Mouse (Mus musculus) megakaryocyte, embryonic 14.5 days (primary cell): Measurements from ENCODE around the gene Krit1. TPM values are rescaled to one million over a fixed set of nuclear protein-coding genes. Genes with fewer than 3 reads are reported as not detected.
"Not testable (repeated sequence)": the region's sequence is repeated elsewhere in the genome, so short reads cannot be mapped to it uniquely, and the experiment has no call there.

Source experiments
- H3K27me3 ChIP-seq: replicated peaks from 2 replicates; pipeline ENCODE3; 2012; ENCODE audit warnings: inconsistent platforms
- H3K36me3 ChIP-seq: replicated peaks from 2 replicates; pipeline ENCODE3; 2012; ENCODE audit warnings: low read length, inconsistent platforms, mixed read lengths
- H3K4me1 ChIP-seq: 2 replicates; pipeline ENCODE4 v1.6.1; 2012; ENCODE audit warnings: inconsistent platforms
- H3K4me3 ChIP-seq: replicated peaks from 2 replicates; pipeline ENCODE3; 2012; ENCODE audit warnings: moderate library complexity, mild to moderate bottlenecking, inconsistent platforms
- H3K9me3 ChIP-seq: 2 replicates; pipeline ENCODE4 v1.6.1; 2012; ENCODE audit warnings: inconsistent platforms
- FLI1 ChIP-seq: IDR thresholded peaks from 2 replicates; pipeline ENCODE4 v1.6.1; 2012; ENCODE audit warnings: low read length, inconsistent platforms, mixed read lengths
- GATA1 ChIP-seq: IDR thresholded peaks from 3 replicates; pipeline ENCODE4 v1.6.1; 2012; ENCODE audit warnings: mixed read lengths, low read length, inconsistent platforms, borderline replicate concordance
- polyA plus RNA-seq: library from polyadenylated mRNA; stranded (reverse); fragments of >175 nt; gene quantifications from 2 replicates; pipeline ENCODE4 v1.2.3, GENCODE M21; 2012; ENCODE audit warnings: low replicate concordance; ENCODE audit not compliant: insufficient read depth

The Krit1 gene
- polyA plus RNA-seq = 2.0 TPM in 1 of 2 replicates, not detected in the other

DNA sequence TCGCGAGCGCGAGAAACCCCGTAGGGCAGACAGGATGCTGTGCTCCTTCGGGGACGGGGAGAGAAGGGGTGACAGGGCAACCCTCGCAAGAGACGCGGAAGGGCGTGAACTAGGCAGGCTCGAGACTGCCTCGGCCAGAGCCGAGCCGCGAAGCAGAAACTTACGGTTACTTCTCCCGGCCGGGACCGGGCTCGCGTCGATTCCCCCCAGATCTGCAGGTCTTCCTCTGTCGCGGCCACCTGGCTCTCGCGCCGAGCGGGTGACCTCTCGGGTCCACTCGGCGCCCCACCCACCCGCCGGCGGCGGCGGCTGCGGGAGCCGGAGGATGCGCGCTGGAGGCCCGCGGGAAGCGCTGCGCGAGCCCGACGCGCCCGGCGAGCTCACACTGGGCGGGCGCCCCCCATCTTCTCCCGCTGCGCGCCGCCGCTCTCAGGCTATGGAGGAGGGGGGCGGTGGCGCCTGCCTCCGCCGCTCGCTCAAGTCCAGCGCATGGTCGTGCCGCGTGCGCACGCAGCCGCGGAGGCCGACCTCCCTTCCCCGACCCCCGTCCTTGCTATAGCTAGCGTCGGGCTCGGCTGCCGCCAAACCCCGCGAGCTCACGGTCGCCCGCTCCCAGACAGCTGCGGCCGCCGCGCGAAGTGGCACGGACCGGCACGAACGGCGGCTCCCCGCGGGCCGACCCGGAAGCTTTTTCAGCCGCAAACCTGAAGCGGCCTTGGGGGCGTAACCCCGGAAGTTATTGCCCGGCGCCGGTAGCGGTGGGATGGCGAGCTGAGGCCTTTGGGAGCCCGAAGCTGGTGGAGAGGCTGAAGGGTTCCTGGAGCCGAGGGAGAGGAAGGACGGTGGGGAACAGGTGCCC is at the start of gene Krit1, which contains the start of gene Ankib1:
Gene Krit1, plus strand, starts transcription at position 752 of the 859 bp plus-strand sequence.
Gene Ankib1, minus strand, starts transcription at position 493 of the 859 bp plus-strand sequence.
- 0 out of 2 replicates have a peak, but pooled peaks have one; percentile 23 for TF ChIP-seq FLI1
- no peak for TF ChIP-seq GATA1
- H3K4me1 ChIP-seq = peaks cover 46% of the 10 kb centered on the region; the same call in 1 of the 2 replicates
- H3K36me3 ChIP-seq = peaks cover 22% of the 10 kb centered on the region

DNA sequence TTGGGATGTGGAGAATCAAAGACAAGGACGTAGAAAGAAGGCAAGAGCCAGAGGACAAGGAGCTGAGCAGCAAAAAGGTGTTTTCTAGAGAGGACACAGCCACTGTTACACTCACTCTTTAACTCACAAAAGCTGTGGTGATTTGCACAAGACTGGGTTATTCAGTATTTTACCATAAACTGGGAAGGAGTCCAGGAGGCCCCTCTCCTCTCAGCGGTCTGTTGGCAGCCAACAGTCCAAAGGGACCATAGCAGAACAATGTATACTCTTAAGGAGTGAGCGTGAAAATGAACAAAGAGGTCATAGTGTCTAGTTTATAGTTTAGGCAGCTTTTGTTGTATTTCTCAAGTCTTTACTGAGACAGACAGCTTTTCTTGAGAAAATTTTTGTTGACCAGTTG is 31.5 kb upstream of the Krit1 start:
- Histone ChIP-seq H3K36me3 (peaks cover 40% of the 10 kb centered on the region), H3K9me3 (no peaks in the 10 kb centered on the region), H3K27me3 (no peaks in the 10 kb centered on the region), H3K4me3 (peak overlapping the region; percentile 10), H3K4me1 (peaks cover 33% of the 10 kb centered on the region)
- TF ChIP-seq FLI1 (no peak), GATA1 (no peak)

More for the DNA sequence above, at the start of gene Krit1, which contains the start of gene Ankib1:
- peak within 1 kb of the TSS; percentile 98 for H3K4me3 ChIP-seq
- no peaks in the 10 kb centered on the region for H3K9me3 ChIP-seq
- H3K27me3 ChIP-seq = no peaks in the 10 kb centered on the region

DNA sequence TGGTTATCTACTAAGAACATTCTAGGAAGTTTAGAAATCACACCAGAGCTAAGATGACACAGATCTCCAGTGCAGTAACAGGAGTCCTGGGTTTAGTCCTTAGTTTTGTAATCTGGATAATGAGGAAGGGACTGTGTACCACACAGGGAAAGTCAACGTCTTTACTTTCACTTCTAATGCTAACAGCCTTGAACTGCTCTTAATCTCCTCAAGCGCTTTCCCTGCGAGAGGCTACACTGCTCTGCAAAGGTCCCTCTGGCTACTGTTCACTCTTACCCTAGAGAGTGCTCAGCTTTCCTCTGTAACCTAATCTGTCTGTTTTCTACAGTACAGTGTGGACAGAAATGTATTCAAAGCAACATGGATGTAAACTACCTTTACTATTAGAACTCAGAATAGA is 31.0 kb upstream of the Krit1 start:
- no peaks in the 10 kb centered on the region for H3K9me3 ChIP-seq

DNA sequence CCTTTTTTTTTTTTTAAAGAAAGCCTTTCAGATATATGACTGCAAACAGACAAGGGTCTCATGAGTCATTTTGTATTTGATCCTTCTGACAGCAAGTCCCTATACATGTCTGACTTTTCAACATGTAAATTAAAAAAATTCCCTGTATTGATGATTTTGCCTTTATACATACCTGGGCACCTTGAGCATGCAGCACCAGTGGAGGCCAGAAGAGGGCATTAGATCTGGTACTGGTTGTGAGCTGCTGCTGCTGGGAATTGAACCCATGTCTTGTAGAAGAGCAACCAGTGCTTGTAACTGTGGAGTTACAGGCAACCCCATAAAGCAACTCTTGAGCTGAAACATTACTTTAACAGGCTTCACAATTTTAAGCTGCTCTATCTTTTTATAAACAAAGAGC is 20.3 kb upstream of the Krit1 start:
- peaks cover 27% of the 10 kb centered on the region for H3K36me3 ChIP-seq
- H3K4me1 ChIP-seq = peaks cover 40% of the 10 kb centered on the region
- TF ChIP-seq FLI1 (no peak), GATA1 (no peak)
- H3K4me3 ChIP-seq = no peak overlapping the region
- no peaks in the 10 kb centered on the region for H3K27me3 ChIP-seq
- H3K9me3 ChIP-seq = no peaks in the 10 kb centered on the region

More for the DNA sequence above, 31.0 kb upstream of the Krit1 start:
- peaks cover 33% of the 10 kb centered on the region for H3K4me1 ChIP-seq
- H3K36me3 ChIP-seq = peaks cover 36% of the 10 kb centered on the region
- H3K27me3 ChIP-seq = no peaks in the 10 kb centered on the region
- peak overlapping the region; percentile 85 for H3K4me3 ChIP-seq
- TF ChIP-seq GATA1 (no peak), FLI1 (no peak)

DNA sequence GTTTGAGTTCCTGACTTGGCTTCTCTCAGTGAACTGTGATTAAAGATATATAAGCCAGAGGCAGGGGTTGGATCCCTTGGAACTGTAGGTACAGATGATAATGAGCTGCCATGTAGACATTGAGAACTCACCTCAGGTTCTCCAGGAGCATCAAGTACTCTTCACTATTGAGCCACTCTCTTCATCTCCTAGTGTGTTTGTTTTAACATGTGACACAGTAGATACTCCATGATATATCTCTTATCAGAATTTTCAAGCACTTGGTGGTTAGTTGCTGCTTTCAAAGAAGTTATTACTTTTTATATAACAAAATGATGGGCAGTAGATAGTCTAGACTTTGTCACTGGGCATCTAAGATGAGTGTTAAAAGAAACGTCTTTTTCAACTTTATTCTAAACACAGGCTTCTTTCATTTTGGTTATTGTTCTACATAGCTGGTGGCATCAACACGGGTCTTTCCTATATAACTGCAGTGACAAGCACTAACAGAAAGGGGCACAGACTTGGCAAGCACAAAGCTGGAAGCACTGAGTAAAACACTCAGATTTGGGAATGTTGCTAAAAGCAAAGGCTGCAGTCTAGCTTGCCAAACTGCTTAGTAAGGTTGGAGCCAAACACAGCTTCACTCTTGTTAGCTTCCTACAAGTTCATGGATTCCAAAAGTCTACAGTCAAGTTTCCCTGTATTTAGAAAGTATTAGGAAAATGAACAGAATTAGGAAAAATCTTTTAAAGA is 18.9 kb upstream of the Krit1 start:
- H3K4me1 ChIP-seq = peaks cover 46% of the 10 kb centered on the region
- no peak for TF ChIP-seq GATA1
- TF ChIP-seq FLI1 = no peak
- H3K36me3 ChIP-seq = peaks cover 27% of the 10 kb centered on the region
- H3K4me3 ChIP-seq = no peak overlapping the region
- no peaks in the 10 kb centered on the region for H3K27me3 ChIP-seq
- no peaks in the 10 kb centered on the region for H3K9me3 ChIP-seq

DNA sequence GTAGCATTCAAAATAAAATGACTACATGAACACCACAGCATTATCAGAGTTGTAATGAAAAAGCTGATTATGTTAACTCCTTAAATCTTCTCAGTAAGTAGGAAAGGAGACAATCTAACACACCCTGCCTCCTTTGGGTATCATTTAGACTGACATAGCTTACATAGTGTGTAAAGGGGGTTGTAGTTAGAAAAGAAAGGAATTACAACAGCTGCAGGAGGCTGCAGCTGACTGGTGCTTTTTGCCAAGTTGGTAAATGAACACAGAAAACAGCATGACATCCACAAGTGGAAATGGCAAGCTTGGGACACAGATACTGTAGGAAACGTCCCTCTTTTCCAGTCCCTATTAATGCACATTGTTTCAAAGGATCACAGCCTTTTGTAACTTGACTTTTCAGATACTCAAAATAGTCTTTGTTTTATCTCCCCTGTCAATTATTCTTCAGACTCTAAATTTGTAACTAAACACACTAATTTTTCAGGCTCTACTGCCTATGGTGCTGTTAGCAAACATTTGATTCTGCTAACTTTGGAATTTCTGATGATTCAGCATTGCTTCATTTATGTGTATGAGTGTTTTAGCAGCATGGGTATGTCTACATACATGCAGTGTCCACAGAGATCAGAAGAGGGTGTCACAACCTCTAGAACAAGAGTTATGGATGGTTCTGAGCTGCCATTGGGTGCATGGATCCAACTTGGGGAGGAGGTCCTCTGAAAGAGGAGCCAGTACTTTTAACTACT is 18.1 kb upstream of the Krit1 start:
- Histone ChIP-seq H3K9me3 (no peaks in the 10 kb centered on the region), H3K36me3 (peaks cover 27% of the 10 kb centered on the region), H3K4me1 (peaks cover 50% of the 10 kb centered on the region), H3K27me3 (no peaks in the 10 kb centered on the region), H3K4me3 (no peak overlapping the region)
- TF ChIP-seq FLI1 = no peak
- TF ChIP-seq GATA1 = no peak

DNA sequence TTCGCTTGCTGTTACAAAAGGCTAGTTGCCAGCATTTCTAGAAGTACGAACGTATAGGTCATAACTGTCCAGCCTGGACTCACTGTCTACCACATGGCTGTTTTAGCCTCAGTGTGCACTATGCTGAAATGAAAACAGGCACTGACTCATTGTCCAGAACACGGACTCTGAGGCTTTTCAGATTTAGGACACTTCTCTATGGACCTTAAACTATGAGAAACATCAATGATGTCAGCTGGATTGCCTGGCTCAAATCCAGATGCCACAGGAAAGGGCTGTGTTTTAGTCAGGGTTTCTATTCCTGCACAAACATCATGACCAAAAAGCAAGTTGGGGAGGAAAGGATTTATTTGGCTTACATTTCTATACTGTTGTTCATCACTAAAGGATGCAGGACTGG is 15.4 kb upstream of the Krit1 start:
- peaks cover 19% of the 10 kb centered on the region for H3K36me3 ChIP-seq
- no peak for TF ChIP-seq FLI1
- no peak for TF ChIP-seq GATA1
- H3K27me3 ChIP-seq = no peaks in the 10 kb centered on the region
- no peaks in the 10 kb centered on the region for H3K9me3 ChIP-seq
- no peak overlapping the region for H3K4me3 ChIP-seq
- peaks cover 70% of the 10 kb centered on the region for H3K4me1 ChIP-seq

DNA sequence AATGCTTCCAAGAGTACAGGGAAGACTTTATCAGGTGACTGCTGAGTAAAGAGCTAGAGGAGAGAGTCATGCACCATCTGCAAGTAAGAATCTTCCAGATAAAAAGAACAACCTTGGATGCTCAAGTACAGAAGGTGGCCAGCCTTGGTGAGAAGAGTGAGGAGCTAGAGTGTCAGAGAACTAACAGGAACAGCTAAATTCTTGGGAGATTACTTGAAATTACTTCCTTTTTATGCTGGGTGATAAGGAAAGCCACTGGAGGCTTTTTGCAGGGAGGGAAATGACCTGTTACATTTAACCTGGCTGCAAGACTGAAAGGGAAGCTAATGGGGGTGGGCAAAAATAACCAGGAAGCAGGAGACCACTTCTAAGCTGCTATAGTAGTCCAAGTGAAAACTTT is 11.9 kb upstream of the Krit1 start:
- TF ChIP-seq FLI1 = no peak
- no peak for TF ChIP-seq GATA1
- Histone ChIP-seq H3K4me1 (peaks cover 70% of the 10 kb centered on the region), H3K4me3 (peak overlapping the region; percentile 39), H3K36me3 (peaks cover 22% of the 10 kb centered on the region), H3K9me3 (no peaks in the 10 kb centered on the region), H3K27me3 (no peaks in the 10 kb centered on the region)

DNA sequence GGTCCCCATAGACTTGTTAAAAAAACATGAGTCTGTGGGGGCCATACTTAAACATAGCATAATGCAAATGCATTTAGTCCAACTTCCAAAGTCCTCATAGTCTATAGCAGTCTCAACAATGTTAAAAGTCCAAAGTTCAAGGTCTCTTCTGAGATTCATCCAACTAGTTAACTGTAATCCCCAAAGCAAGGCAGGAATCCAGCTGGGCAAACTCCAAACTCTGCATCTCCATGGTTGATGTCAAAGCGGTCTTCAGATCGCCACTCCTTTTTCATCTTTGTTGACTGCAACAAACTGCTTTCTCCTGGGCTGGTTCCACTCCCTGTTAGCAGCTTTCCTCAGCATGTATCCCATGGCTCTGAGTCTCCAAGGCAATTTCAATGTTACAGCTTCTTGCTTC is 5.9 kb upstream of the Krit1 start:
- not testable (repeated sequence) for H3K9me3 ChIP-seq, H3K27me3 ChIP-seq, H3K4me3 ChIP-seq
- Histone ChIP-seq H3K4me1 (peaks cover 57% of the 10 kb centered on the region), H3K36me3 (peaks cover 26% of the 10 kb centered on the region)

DNA sequence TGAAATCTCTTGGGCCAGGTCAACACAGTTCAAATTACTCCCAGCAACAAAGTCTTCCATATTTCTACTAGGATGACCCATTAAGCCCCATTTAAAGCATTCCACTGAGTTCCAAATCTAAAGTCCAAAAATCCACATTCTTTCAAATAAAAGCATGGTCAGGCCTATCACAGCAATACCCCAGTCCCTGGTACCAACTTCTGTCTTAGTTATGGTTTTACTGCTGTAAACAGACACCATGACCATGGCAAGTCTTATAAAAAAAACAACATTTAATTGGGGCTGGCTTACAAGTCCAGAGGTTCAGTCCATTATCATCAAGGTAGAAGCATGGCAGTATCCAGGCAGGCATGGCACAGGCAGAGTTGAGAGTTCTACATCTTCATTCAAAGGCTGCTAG is 4.3 kb upstream of the Krit1 start:
- H3K4me1 ChIP-seq = peaks cover 50% of the 10 kb centered on the region
- H3K4me3 ChIP-seq, H3K27me3 ChIP-seq, H3K9me3 ChIP-seq: not testable (repeated sequence)
- H3K36me3 ChIP-seq = peaks cover 21% of the 10 kb centered on the region
